Mouse (Mus musculus) adrenal gland, postnatal 36 days (tissue): ENCODE data around the gene Rpl23. TPM values are rescaled to one million over a fixed set of nuclear protein-coding genes. Genes with fewer than 3 reads are reported as not detected.

ENCODE experiments used
- DNase-seq, 2 experiments: peaks; one replicate each; pipeline ENCODE4 v3.0.0; 2021; ENCODE audit warnings: mixed read lengths in 1 of 2
- total RNA-seq, 2 experiments: library from RNA; stranded (reverse); gene quantifications; 2 replicates each; pipeline ENCODE4 v1.2.3; 2021

The Rpl23 gene
- total RNA-seq, 2 experiments from 2014 or later: 851 to 921 TPM

GRCm38 (mm10) chr11:97813746-97814515, 31.7 kb upstream of the Rpl23 start:
- no peak for DNase-seq

GRCm38 (mm10) chr11:97813085-97813484, 30.8 kb upstream of the Rpl23 start:
- no peak for DNase-seq

- no peak for DNase-seq
Measured at GRCm38 (mm10) chr11:97812491-97812921, 30.3 kb upstream of the Rpl23 start.

GRCm38 (mm10) chr11:97811569-97812362, 29.5 kb upstream of the Rpl23 start:
- DNase-seq: peak in 1 of 2 experiments; percentile 49

- no peak for DNase-seq
Measured at GRCm38 (mm10) chr11:97810970-97811369, 28.7 kb upstream of the Rpl23 start.

- DNase-seq: peak; percentile 45 to 64
Measured at GRCm38 (mm10) chr11:97810356-97810755, 28.1 kb upstream of the Rpl23 start.

- no peak for DNase-seq
Measured at GRCm38 (mm10) chr11:97809235-97810121, 27.2 kb upstream of the Rpl23 start.

GRCm38 (mm10) chr11:97808621-97809234, 26.5 kb upstream of the Rpl23 start:
- DNase-seq: peak in 1 of 2 experiments; percentile 64

- DNase-seq: peak in 1 of 2 experiments; percentile 52
Measured at GRCm38 (mm10) chr11:97808093-97808492, 25.9 kb upstream of the Rpl23 start.

- no peak for DNase-seq
Measured at GRCm38 (mm10) chr11:97807626-97808025, 25.4 kb upstream of the Rpl23 start.

- no peak for DNase-seq
Measured at GRCm38 (mm10) chr11:97806613-97806964, 24.4 kb upstream of the Rpl23 start.

- DNase-seq: no peak
Measured at GRCm38 (mm10) chr11:97805662-97806612, 23.7 kb upstream of the Rpl23 start.

GRCm38 (mm10) chr11:97804841-97805661, 22.8 kb upstream of the Rpl23 start:
- peak; percentile 64 to 71 for DNase-seq

GRCm38 (mm10) chr11:97803847-97804246, 21.6 kb upstream of the Rpl23 start:
- DNase-seq: no peak

- DNase-seq: no peak
Measured at GRCm38 (mm10) chr11:97802495-97802894, 20.3 kb upstream of the Rpl23 start.

GRCm38 (mm10) chr11:97802194-97802470, 19.9 kb upstream of the Rpl23 start:
- DNase-seq: no peak

GRCm38 (mm10) chr11:97801409-97802193, 19.4 kb upstream of the Rpl23 start:
- DNase-seq: peak; percentile 75 to 77

GRCm38 (mm10) chr11:97800691-97801408, 18.6 kb upstream of the Rpl23 start:
- DNase-seq: peak; percentile 55 to 67
